Mouse (Mus musculus) splenic B cell, adult 2 months (primary cell): ENCODE results near the gene Pask.

ENCODE experiments used
- DNase-seq: peaks from one replicate; pipeline ENCODE4 v3.0.0-alpha.2; 2011; ENCODE audit warnings: low read depth, low spot score
- H3K27me3 ChIP-seq: 2 replicates; pipeline ENCODE4 v1.6.1; 2012; ENCODE audit warnings: mild to moderate bottlenecking, low read length, moderate library complexity, mixed read lengths; ENCODE audit not compliant: control insufficient read depth, poor library complexity, insufficient read depth, severe bottlenecking
- H3K36me3 ChIP-seq: 2 replicates; pipeline ENCODE4 v1.6.1; 2012; ENCODE audit warnings: mild to moderate bottlenecking, low read length, moderate library complexity, mixed read lengths; ENCODE audit not compliant: control insufficient read depth, poor library complexity, insufficient read depth, severe bottlenecking

Gene Pask

GRCm38 (mm10) chr1:93342648-93343503 is at the start of gene Pask, which contains the start of gene Ppp1r7:
Gene Pask, minus strand, starts transcription at chr1:93343482.
Gene Ppp1r7, plus strand, starts transcription at chr1:93342854.
- H3K36me3 ChIP-seq = no peaks in the 10 kb centered on the region
- no peaks in the 10 kb centered on the region for H3K27me3 ChIP-seq
- DNase-seq = peak; percentile 97

GRCm38 (mm10) chr1:93388906-93389305 is 45.6 kb upstream of the Pask start:
- no peaks in the 10 kb centered on the region for H3K27me3 ChIP-seq
- DNase-seq = no peak
- no peaks in the 10 kb centered on the region for H3K36me3 ChIP-seq

- DNase-seq = no peak
- Histone ChIP-seq H3K36me3 (no peaks in the 10 kb centered on the region), H3K27me3 (no peaks in the 10 kb centered on the region)
Measured at GRCm38 (mm10) chr1:93387198-93387597, 43.9 kb upstream of the Pask start.

- no peak for DNase-seq
Measured at GRCm38 (mm10) chr1:93379117-93379516, 35.8 kb upstream of the Pask start.

GRCm38 (mm10) chr1:93377307-93377706 is 34.0 kb upstream of the Pask start:
- H3K36me3 ChIP-seq = no peaks in the 10 kb centered on the region
- DNase-seq = no peak
- H3K27me3 ChIP-seq = no peaks in the 10 kb centered on the region

More at GRCm38 (mm10) chr1:93379117-93379516, 35.8 kb upstream of the Pask start:
- H3K36me3 ChIP-seq = no peaks in the 10 kb centered on the region
- no peaks in the 10 kb centered on the region for H3K27me3 ChIP-seq

GRCm38 (mm10) chr1:93373665-93374064 is 30.4 kb upstream of the Pask start, which contains the start of gene Ano7:
Gene Ano7, plus strand, starts transcription at chr1:93373930.
- H3K36me3 ChIP-seq = no peaks in the 10 kb centered on the region; the same call in 1 of the 2 replicates
- no peaks in the 10 kb centered on the region for H3K27me3 ChIP-seq
- no peak for DNase-seq

GRCm38 (mm10) chr1:93365641-93366040 is 22.4 kb upstream of the Pask start:
- H3K27me3 ChIP-seq = no peaks in the 10 kb centered on the region
- peaks cover 9% of the 10 kb centered on the region for H3K36me3 ChIP-seq
- DNase-seq = no peak

GRCm38 (mm10) chr1:93362661-93363060 is 19.4 kb upstream of the Pask start:
- H3K27me3 ChIP-seq = no peaks in the 10 kb centered on the region
- H3K36me3 ChIP-seq = peaks cover 12% of the 10 kb centered on the region
- no peak for DNase-seq

- Histone ChIP-seq H3K36me3 (peaks cover 12% of the 10 kb centered on the region; the same call in 1 of the 2 replicates), H3K27me3 (no peaks in the 10 kb centered on the region)
- no peak for DNase-seq
Measured at GRCm38 (mm10) chr1:93352724-93353123, 9.4 kb upstream of the Pask start.

GRCm38 (mm10) chr1:93349701-93350100 is 6.4 kb upstream of the Pask start:
- DNase-seq = no peak
- Histone ChIP-seq H3K27me3 (no peaks in the 10 kb centered on the region), H3K36me3 (peaks cover 9% of the 10 kb centered on the region; the same call in 1 of the 2 replicates)

- Histone ChIP-seq H3K27me3 (no peaks in the 10 kb centered on the region), H3K36me3 (peaks cover 4% of the 10 kb centered on the region; the same call in 1 of the 2 replicates)
- DNase-seq = no peak
Measured at GRCm38 (mm10) chr1:93347176-93347575, 3.9 kb upstream of the Pask start.

- no peaks in the 10 kb centered on the region for H3K36me3 ChIP-seq
- peak; percentile 95 for DNase-seq
- H3K27me3 ChIP-seq = no peaks in the 10 kb centered on the region
Measured at GRCm38 (mm10) chr1:93343504-93344047, 294 bp upstream of the Pask start.

GRCm38 (mm10) chr1:93334621-93335020 is 8.7 kb downstream of the Pask start:
- no peak for DNase-seq
- Histone ChIP-seq H3K27me3 (no peaks in the 10 kb centered on the region), H3K36me3 (no peaks in the 10 kb centered on the region)

- Histone ChIP-seq H3K27me3 (no peaks in the 10 kb centered on the region), H3K36me3 (no peaks in the 10 kb centered on the region)
- no peak for DNase-seq
Measured at GRCm38 (mm10) chr1:93326446-93326845, 16.8 kb downstream of the Pask start.

- DNase-seq = no peak
- H3K27me3 ChIP-seq = no peaks in the 10 kb centered on the region
- H3K36me3 ChIP-seq = no peaks in the 10 kb centered on the region
Measured at GRCm38 (mm10) chr1:93323973-93324372, 19.3 kb downstream of the Pask start.
